Mouse (Mus musculus): ENCODE data around the gene Ikbke. TPM values are rescaled to one million over a fixed set of nuclear protein-coding genes. Genes with fewer than 3 reads are reported as not detected.

Gene Ikbke
- polyA plus RNA-seq, 1 experiment from 2014 or later, result 2.9 TPM

- no peak overlapping the region for H3K4me3 ChIP-seq (ENCODE audit: low read depth, low read length)
- TF ChIP-seq CTCF (IDR thresholded peaks at IDR 0.05), result no peak
- TF ChIP-seq EP300 (IDR thresholded peaks at IDR 0.05), result no peak
- no peaks in the 10 kb centered on the region for H3K9me3 ChIP-seq (ENCODE audit: low read length)
- no peak overlapping the region for H3K27ac ChIP-seq (ENCODE audit: low read length)
- ATAC-seq (no peak), DNase-seq (ENCODE audit: low spot score) (no peak)
- H3K36me3 ChIP-seq (ENCODE audit: insufficient read depth, low read length), result peaks cover 16% of the 10 kb centered on the region; the same call in 1 of the 2 replicates
- no peaks in the 10 kb centered on the region for H3K4me1 ChIP-seq (ENCODE audit: insufficient read depth, low read depth, low read length)
- no peak overlapping the region for H3K9ac ChIP-seq (replicated peaks; ENCODE audit: low read depth)
- 74% methylated on average over 6 of the region's 6 CpGs for WGBS
- H3K4me2 ChIP-seq (replicated peaks; ENCODE audit: low read depth, low read length), result no peak overlapping the region
- no peaks in the 10 kb centered on the region for H3K27me3 ChIP-seq (replicated peaks; ENCODE audit: insufficient read depth, low read length)
Observed at GRCm38 (mm10) chr1:131288938-131289337, 9.5 kb upstream of the Ikbke start.

- H3K9me3 ChIP-seq (ENCODE audit: low read length), result no peaks in the 10 kb centered on the region
- TF ChIP-seq CTCF (IDR thresholded peaks at IDR 0.05), result no peak
- no peak for TF ChIP-seq EP300 (IDR thresholded peaks at IDR 0.05)
- peak; percentile 27; the same call in 1 of the 2 replicates for ATAC-seq
- 41% methylated on average over 2 of the region's 2 CpGs for WGBS
- no peak overlapping the region; the same call in 1 of the 2 replicates for H3K27ac ChIP-seq (ENCODE audit: low read length)
- no peak overlapping the region for H3K4me3 ChIP-seq (ENCODE audit: low read depth, low read length)
- no peak for DNase-seq (ENCODE audit: low spot score)
- H3K36me3 ChIP-seq (ENCODE audit: insufficient read depth, low read length), result peaks cover 14% of the 10 kb centered on the region; the same call in 1 of the 2 replicates
- H3K4me1 ChIP-seq (ENCODE audit: insufficient read depth, low read depth, low read length), result no peaks in the 10 kb centered on the region
- no peak overlapping the region for H3K4me2 ChIP-seq (replicated peaks; ENCODE audit: low read depth, low read length)
- H3K27me3 ChIP-seq (replicated peaks; ENCODE audit: insufficient read depth, low read length), result no peaks in the 10 kb centered on the region
- no peak overlapping the region for H3K9ac ChIP-seq (replicated peaks; ENCODE audit: low read depth)
Observed at GRCm38 (mm10) chr1:131287267-131287666, 7.9 kb upstream of the Ikbke start.

- TF ChIP-seq EP300 (IDR thresholded peaks at IDR 0.05) (no peak), CTCF (IDR thresholded peaks at IDR 0.05) (no peak)
- Histone ChIP-seq H3K4me3 (ENCODE audit: low read depth, low read length) (no peak overlapping the region), H3K4me2 (replicated peaks; ENCODE audit: low read depth, low read length) (no peak overlapping the region), H3K36me3 (ENCODE audit: insufficient read depth, low read length) (peaks cover 11% of the 10 kb centered on the region; the same call in 1 of the 2 replicates), H3K27ac (ENCODE audit: low read length) (no peak overlapping the region), H3K9ac (replicated peaks; ENCODE audit: low read depth) (no peak overlapping the region), H3K4me1 (ENCODE audit: insufficient read depth, low read depth, low read length) (no peaks in the 10 kb centered on the region; the same call in 1 of the 2 replicates), H3K9me3 (ENCODE audit: low read length) (no peaks in the 10 kb centered on the region), H3K27me3 (replicated peaks; ENCODE audit: insufficient read depth, low read length) (no peaks in the 10 kb centered on the region)
- ATAC-seq, result peak; percentile 34
- peak; percentile 58 for DNase-seq (ENCODE audit: low spot score)
- WGBS, result 39% methylated on average over 5 of the region's 5 CpGs
Observed at GRCm38 (mm10) chr1:131286803-131287202, 7.4 kb upstream of the Ikbke start.

GRCm38 (mm10) chr1:131284616-131285015 lies 5.2 kb upstream of the Ikbke start:
- DNase-seq (ENCODE audit: low spot score) (peak; percentile 50), ATAC-seq (peak; percentile 42)
- Histone ChIP-seq H3K27me3 (replicated peaks; ENCODE audit: insufficient read depth, low read length) (no peaks in the 10 kb centered on the region), H3K9ac (replicated peaks; ENCODE audit: low read depth) (no peak overlapping the region), H3K27ac (ENCODE audit: low read length) (no peak overlapping the region), H3K4me1 (ENCODE audit: insufficient read depth, low read depth, low read length) (no peaks in the 10 kb centered on the region; the same call in 1 of the 2 replicates), H3K9me3 (ENCODE audit: low read length) (no peaks in the 10 kb centered on the region), H3K4me3 (ENCODE audit: low read depth, low read length) (no peak overlapping the region), H3K4me2 (replicated peaks; ENCODE audit: low read depth, low read length) (no peak overlapping the region), H3K36me3 (ENCODE audit: insufficient read depth, low read length) (peaks cover 11% of the 10 kb centered on the region; the same call in 1 of the 2 replicates)
- 64% methylated on average over 4 of the region's 4 CpGs for WGBS
- TF ChIP-seq CTCF (IDR thresholded peaks at IDR 0.05), result no peak
- TF ChIP-seq EP300 (IDR thresholded peaks at IDR 0.05), result peak; percentile 12; the same call in 1 of the 2 replicates

GRCm38 (mm10) chr1:131284167-131284566 lies 4.8 kb upstream of the Ikbke start:
- DNase-seq (ENCODE audit: low spot score) (no peak), ATAC-seq (no peak)
- 65% methylated on average over 1 of the region's 1 CpGs for WGBS
- Histone ChIP-seq H3K27me3 (replicated peaks; ENCODE audit: insufficient read depth, low read length) (no peaks in the 10 kb centered on the region), H3K27ac (ENCODE audit: low read length) (no peak overlapping the region), H3K9me3 (ENCODE audit: low read length) (no peaks in the 10 kb centered on the region), H3K36me3 (ENCODE audit: insufficient read depth, low read length) (peaks cover 9% of the 10 kb centered on the region; the same call in 1 of the 2 replicates), H3K4me2 (replicated peaks; ENCODE audit: low read depth, low read length) (no peak overlapping the region), H3K4me1 (ENCODE audit: insufficient read depth, low read depth, low read length) (peaks cover 1% of the 10 kb centered on the region; the same call in 1 of the 2 replicates), H3K4me3 (ENCODE audit: low read depth, low read length) (no peak overlapping the region), H3K9ac (replicated peaks; ENCODE audit: low read depth) (no peak overlapping the region)
- no peak for TF ChIP-seq EP300 (IDR thresholded peaks at IDR 0.05)
- no peak for TF ChIP-seq CTCF (IDR thresholded peaks at IDR 0.05)

GRCm38 (mm10) chr1:131281731-131282130 lies 2.3 kb upstream of the Ikbke start:
- WGBS, result 49% methylated on average over 4 of the region's 4 CpGs
- H3K9me3 ChIP-seq (ENCODE audit: low read length), result no peaks in the 10 kb centered on the region
- no peak overlapping the region for H3K4me3 ChIP-seq (ENCODE audit: low read depth, low read length)
- no peaks in the 10 kb centered on the region for H3K27me3 ChIP-seq (replicated peaks; ENCODE audit: insufficient read depth, low read length)
- no peak overlapping the region for H3K9ac ChIP-seq (replicated peaks; ENCODE audit: low read depth)
- H3K36me3 ChIP-seq (ENCODE audit: insufficient read depth, low read length), result no peaks in the 10 kb centered on the region
- H3K4me1 ChIP-seq (ENCODE audit: insufficient read depth, low read depth, low read length), result peaks cover 6% of the 10 kb centered on the region; the same call in 1 of the 2 replicates
- no peak for DNase-seq (ENCODE audit: low spot score)
- no peak overlapping the region for H3K27ac ChIP-seq (ENCODE audit: low read length)
- no peak for TF ChIP-seq CTCF (IDR thresholded peaks at IDR 0.05)
- no peak for TF ChIP-seq EP300 (IDR thresholded peaks at IDR 0.05)
- 0 out of 2 replicates have a peak, but pooled peaks have one; percentile 4 for ATAC-seq
- no peak overlapping the region for H3K4me2 ChIP-seq (replicated peaks; ENCODE audit: low read depth, low read length)
